Mouse (Mus musculus) T-cell, adult 2 months (primary cell): ENCODE measurements around the gene Gm42742.

Source experiments
- DNase-seq: peaks from one replicate; pipeline ENCODE4 v3.0.0; 2022; ENCODE audit warnings: low spot score

Gm42742 gene

DNA sequence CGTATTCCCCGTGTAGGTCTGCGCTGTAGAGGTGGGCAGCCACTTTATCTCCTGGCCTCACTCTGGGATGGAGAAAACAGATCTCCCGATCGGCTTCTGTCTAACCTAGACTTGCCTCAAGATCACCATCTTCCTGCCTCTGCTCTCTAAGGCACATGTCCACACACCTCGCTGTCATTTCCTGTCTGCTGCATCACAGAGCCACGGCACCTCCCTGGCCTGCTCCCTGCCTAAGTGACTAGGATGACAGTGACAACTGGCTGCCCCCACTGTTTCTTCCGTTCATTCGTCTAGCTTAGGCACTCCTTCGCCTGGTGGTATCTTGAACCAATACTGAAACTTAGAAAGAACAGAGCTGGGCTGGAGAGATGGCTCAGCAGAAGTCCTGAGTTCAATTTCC is 21.3 kb downstream of the Gm42742 start:
- peak; percentile 80 for DNase-seq

DNA sequence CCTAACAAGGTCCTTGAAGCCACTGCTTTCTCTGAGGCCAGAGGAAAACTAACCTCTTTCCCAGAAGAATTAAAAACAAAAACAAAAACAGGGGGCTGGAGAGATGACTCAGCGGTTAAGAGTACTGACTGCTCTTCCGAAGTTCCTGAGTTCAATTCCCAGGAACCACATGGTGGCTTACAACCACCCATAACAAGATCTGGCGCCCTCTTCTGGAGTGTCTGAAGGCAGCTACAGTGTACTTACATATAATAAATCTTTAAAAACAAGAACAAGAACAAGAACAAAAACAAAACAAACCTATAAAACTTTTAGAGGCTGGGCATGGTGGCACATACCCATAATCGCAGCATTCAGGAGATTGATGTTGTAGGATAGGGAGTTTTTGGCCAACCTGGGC is 24.4 kb downstream of the Gm42742 start:
- no peak for DNase-seq

DNA sequence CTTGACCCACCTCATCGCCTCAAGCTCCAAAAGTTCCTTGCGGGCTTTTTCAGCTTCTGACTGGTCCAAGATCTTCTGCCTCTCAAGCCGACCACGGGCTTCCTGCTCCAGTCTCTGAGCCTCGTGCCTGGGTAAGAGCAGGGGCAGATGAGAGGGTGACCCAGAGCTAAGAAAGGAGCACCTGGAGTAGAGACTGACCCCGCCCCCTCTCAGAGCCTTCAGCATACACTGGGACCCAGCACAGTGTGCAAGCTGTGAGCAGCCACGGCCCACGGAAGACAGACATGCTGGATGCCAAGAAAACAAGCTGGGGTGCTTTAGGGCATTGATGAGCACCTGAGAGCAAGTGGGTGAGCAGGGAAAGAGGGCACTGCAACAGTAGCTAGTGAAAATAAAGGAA is 32.1 kb downstream of the Gm42742 start:
- DNase-seq: no peak

DNA sequence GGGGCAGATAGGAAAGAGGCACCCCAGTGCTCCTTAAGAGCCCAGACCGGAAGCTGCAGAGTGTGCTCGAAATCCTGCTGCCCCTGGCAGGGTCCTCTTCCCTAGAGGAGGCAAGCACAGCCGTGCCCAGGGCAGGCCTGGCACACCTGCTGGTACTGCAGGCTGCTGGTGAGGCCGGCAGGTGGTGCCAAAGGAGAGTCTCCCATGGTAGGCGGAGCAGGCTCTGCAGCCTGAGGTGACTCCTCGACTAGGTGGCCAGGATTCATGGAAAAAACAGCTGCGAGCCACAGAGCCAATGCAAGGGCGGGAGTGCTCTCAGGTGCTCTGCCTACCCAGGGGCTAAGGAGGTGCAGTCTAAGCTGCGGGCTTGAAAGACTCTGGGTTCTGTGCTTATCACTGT is 34.6 kb downstream of the Gm42742 start:
- DNase-seq: peak; percentile 34

DNA sequence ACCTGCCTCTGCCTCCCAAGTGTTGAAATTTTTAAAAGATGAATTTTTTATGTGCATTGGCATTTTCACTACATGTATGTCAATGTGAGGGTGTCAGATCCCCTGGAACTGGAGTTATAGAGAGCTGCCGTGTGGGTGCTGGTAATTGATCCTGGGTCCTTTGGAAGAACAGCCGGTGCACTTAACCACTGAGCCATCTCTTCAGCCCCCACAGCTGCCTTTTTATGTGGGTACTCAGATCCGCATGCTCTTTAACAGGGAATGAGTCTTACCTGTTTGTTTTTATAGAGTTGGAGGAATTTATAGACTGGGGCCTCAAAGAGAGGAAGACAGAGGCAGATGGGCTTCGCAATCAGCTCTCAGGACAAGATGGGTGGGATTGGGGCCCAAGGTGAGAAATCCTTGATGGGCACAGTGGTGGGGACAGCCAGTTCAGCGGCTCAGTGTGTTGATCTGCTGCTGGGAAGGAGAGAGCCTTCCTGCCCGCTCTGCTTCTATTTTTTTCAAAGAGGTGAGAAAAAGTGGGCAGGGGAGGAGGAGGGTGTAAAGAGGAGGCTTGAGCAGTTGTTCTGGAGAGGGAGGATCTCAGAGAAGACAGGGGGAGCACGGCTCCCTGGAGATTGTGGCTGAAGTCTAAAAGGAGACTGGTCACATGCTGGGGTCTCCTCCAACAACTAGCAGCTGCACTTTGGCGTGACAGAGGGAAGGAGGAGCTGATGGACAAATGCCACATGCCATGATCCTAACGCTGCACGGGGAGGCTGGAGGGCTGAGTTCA is 36.0 kb downstream of the Gm42742 start:
- DNase-seq: no peak

DNA sequence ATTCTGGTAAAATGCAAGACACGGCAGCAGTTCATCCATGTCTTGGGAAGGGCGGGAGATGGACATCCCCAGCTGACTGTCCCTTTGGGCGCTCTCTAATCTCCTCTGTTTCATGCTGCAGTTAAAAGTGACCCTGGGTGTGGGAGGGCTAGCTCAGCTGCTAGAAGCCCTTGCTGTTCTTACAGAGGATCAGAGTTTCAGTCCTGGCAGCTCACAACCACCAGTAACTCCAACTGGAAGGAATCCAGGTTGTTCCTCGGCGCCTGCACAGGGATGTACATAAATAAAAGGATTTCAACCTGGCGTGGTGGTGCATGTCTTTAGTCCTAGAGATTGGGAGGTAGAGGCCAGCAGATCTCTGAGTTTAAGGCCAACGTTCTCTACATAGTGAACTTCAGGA is 37.8 kb downstream of the Gm42742 start:
- DNase-seq: no peak

DNA sequence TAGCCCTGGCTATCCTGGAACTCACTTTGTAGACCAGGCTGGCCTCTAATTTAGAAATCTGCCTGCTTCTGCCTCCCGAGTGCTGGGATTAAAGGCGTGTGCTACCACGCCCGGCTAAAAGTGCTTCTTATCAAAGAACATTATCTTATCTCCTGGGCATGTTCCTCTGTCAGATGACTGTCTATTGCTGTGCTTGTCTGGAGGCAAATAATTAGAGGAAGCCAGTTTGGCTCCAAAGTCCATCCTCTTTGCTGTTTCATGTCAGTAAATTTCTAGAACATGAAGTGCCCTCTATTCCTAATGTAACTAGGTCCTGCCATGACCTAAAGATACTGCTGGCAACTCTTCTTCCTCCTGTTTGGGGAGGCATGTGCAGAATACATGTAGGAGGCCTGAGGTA is 38.8 kb downstream of the Gm42742 start:
- no peak for DNase-seq

DNA sequence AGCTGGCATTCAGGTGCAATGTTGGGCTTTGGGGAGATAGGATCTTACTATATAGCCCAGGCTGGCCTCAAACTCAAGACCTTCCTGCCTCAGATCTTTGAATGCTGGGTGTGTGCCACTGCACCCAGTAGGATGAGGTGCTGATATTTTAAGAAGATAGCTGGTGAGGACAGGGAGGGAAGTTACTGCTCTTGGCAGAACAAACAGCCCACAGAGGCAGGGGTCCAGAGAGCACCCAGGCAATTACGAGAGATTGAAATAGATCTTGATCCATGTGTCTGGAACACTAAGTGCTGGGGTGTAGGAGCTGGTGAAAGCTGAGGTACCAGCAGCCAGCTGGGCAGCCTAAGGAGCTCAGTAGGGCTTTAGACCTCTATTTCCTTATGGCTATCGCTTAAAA is 39.3 kb downstream of the Gm42742 start:
- DNase-seq: no peak

DNA sequence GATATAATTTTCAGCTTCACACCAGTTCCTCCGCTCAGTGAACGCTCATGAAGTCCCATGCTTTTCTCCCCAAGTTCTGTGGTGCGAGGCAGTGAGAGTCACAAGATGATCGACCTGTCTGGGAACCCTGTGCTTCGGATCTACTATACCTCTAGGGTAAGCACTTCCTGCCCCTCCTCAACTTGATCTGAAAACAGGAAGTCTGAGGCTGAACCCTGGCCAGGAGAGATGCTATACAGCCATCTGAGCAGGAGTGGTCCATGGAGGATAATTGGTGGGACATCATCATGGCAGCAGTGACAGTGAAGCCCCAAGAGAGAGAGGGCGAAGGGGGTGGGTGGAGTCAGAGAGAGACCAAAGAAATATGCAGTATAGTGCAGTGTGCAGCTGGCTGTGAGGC is 42.1 kb downstream of the Gm42742 start:
- peak; percentile 46 for DNase-seq

DNA sequence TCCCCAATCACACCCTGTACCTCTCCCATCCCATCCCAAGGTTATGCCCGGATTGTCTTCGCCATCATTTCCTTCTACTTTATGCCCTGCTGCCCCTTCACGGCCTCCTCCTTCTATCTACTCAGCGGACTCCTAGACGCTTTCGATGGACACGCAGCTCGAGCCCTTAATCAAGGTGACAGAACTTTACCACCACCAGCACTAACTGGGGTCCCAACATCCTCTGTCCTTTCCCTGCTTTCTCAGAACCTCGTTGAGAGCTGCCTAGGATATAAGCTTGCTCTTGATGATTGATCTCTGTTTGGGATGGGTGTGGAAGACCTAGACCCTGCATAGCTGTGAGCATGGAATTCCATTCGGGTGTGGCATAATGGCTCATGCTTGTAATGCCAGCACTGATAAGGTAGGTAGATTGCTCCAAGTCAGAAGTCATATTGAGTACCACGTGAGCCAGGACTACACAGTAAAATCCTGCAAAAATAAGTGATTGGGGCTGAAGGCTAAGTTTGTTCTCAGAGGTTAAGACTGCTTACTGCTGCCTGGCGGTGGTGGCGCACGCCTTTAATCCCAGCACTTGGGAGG is 43.9 kb downstream of the Gm42742 start:
- DNase-seq: no peak

DNA sequence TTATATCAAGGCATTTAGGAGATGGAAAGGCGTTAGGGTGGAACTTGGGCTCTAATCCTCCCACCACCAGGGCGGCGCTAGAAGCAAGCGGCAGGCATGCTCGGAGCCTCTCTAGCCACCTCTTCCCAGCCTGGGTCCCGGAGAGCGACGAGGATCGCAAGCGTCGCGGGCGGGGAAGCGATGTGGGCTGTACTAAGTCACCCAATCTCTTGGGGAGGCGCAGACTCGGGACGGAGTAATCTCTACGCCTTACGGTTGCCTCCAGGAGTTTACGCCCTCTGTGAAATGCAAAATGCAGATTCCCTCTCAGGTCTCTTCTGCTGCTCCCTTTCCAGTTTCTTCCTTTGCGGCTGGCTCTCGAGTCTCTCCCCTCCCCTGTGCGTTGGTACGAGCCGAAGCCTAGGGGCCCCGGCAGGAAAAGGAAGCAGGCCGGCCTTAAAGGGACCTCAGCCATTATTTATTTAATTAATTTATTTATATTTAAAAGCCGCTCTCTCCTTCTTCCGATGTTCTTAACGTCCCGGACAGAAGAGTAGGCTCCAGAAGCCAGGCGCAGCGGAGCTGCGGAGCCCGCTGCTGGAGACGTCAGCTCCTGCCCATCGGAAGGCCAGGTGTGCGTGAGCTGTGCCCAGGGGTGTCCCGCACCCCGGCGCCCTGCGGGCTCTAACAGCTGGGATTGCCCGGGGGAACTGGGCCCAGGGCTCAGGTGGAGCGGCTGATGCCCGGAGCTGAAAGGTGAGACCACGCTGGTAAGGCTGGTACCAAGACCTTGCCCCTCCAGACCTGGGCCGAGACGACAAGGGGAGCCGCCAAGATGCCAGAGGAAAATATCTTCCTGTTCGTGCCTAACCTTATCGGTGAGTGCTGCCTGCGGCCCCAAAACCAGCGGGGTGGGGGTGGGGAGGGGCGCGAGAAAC is 44.7 kb downstream of the Gm42742 start, which contains the start of gene Cdiptos:
TSS of gene Cdiptos (minus strand) at position 149 of the 917 bp plus-strand sequence.
- DNase-seq: peak; percentile 93

DNA sequence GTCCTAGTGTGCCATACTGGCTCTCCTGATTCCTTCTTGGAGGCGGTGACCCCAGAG is 45.2 kb downstream of the Gm42742 start, which contains the start of gene Cdipt:
TSS of gene Cdipt (plus strand) at position 22 of the 57 bp plus-strand sequence.
- no peak for DNase-seq

DNA sequence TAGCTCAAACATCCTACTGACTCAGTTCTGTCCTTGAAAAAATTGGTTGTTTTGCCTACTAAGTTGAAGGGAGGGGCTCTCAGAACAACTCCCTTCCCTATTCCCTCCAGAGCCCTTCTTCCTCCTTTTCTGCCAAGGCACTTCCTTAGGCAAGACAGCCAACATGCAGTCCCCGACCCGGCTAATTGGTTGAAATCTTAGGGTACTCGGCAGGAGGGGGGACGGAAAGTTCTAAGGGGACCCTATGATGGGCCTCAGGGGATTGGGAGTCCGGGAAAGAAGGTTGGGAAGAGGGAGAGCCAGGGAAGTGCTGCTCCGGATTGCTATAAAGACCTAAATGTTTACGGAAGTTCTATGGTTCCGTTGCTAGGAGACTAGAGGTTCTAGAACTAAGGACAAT is 45.4 kb downstream of the Gm42742 start:
- no peak for DNase-seq

DNA sequence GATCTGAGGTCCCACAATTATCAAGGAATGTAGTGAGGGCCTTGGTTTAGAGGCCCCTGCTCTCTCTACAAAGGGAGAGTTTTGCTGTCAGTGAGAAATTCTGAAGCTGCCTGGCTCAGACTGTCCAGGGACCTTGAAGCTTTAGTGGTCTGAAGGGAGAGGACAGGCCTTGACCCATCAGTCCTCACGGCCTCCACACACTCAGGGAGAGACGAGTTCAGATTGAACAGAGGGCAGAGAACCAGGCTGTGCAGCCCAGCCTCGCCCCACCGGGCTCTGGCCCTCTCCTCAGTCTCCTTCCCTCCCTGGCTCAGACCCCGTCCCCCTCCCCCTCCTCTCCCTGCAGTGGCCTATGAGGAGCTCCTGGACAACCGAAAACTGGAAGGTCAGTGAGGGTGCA is 53.5 kb downstream of the Gm42742 start:
- no peak for DNase-seq

DNA sequence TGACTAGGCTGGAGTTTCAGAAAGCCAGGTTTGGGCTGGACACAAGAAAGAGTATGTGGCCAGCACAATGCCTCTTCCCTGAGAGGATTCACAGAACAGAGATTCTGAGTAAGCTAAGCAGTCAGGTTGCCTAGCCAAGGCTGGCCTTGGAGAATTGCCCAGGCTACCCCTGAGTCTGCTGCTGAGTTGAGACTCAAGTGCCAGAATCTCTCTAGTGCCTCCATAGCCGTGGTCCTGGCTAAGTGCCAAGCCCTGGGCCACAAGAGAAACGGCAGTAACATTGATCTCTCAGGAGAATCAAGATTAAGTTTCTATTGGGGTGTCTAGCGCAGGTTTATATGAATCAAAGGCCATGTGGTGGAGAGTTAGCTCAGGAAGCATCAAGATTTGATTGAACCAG is 55.3 kb downstream of the Gm42742 start:
- DNase-seq: no peak
